Mouse (Mus musculus) limb, embryonic 14.5 days (tissue): ENCODE results near the gene Ift88. TPM values are rescaled to one million over a fixed set of nuclear protein-coding genes. Genes with fewer than 3 reads are reported as not detected.

ENCODE experiments used
- ATAC-seq: fragments of 200-750 bp; cut with Nextera tagmentation; 2 replicates; pipeline ENCODE4 v1.8.0; 2017; ENCODE audit warnings: low read depth, moderate number of reproducible peaks, moderate TSS enrichment; ENCODE audit not compliant: low FRiP score
- DNase-seq: peaks from one replicate; pipeline ENCODE4 v3.0.0-alpha.2; 2015; ENCODE audit warnings: low spot score
- H3K27ac ChIP-seq: fragments of 300-500 bp; sonication (generic); replicated peaks from 2 replicates; pipeline ENCODE4 v1.5.1; 2014; ENCODE audit warnings: low read depth, mild to moderate bottlenecking, low read length, moderate library complexity, mixed read lengths
- H3K27me3 ChIP-seq: fragments of 300-500 bp; sonication (generic); 2 replicates; pipeline ENCODE4 v1.6.1; 2014; ENCODE audit warnings: low read length, mixed read lengths; ENCODE audit not compliant: control insufficient read depth, insufficient read depth
- H3K36me3 ChIP-seq: fragments of 300-500 bp; sonication (generic); 2 replicates; pipeline ENCODE4 v1.6.1; 2014; ENCODE audit warnings: mild to moderate bottlenecking, low read length, moderate library complexity, mixed read lengths; ENCODE audit not compliant: control insufficient read depth, insufficient read depth
- H3K4me1 ChIP-seq: fragments of 300-500 bp; sonication (generic); 2 replicates; pipeline ENCODE4 v1.6.1; 2014; ENCODE audit warnings: antibody characterized with exemption, low read length, mixed read lengths; ENCODE audit not compliant: control insufficient read depth, insufficient read depth
- H3K4me2 ChIP-seq: fragments of 300-500 bp; sonication (generic); replicated peaks from 2 replicates; pipeline ENCODE4 v1.6.1; 2014; ENCODE audit warnings: low read depth, mild to moderate bottlenecking, low read length, moderate library complexity; ENCODE audit not compliant: severe bottlenecking
- H3K4me3 ChIP-seq: fragments of 300-500 bp; sonication (generic); replicated peaks from 2 replicates; pipeline ENCODE4 v1.5.1; 2014; ENCODE audit warnings: low read length
- H3K9ac ChIP-seq: fragments of 300-500 bp; sonication (generic); 2 replicates; pipeline ENCODE4 v1.6.1; 2014; ENCODE audit warnings: mild to moderate bottlenecking, low read depth, low read length, moderate library complexity; ENCODE audit not compliant: severe bottlenecking
- H3K9me3 ChIP-seq: fragments of 300-500 bp; sonication (generic); 2 replicates; pipeline ENCODE4 v1.6.1; 2016; ENCODE audit warnings: low read length; ENCODE audit not compliant: control insufficient read depth
- POLR2A ChIP-seq: fragments of 200-500 bp; IDR thresholded peaks from 2 replicates; pipeline ENCODE4 v1.8.0; 2012; ENCODE audit warnings: inconsistent platforms, mild to moderate bottlenecking, moderate library complexity, borderline replicate concordance; ENCODE audit not compliant: insufficient read depth, insufficient read length; ENCODE audit errors: extremely low read depth
- WGBS: fragments of 180-500 bp; shearing (Covaris S2); extraction: QIAGEN DNeasy Blood & Tissue Kit; methylation state at CpG from one replicate; pipeline ENCODE4 v1.1.7; 2014; 5-methylcytosine and 5-hydroxymethylcytosine counted together
- polyA plus RNA-seq, 2 experiments: library from polyadenylated mRNA; depleted of rRNA in 1 of 2; stranded (reverse) in 1 of 2; unstranded in 1 of 2; fragments of >200 nt; fragmentation: Nextera tagmentation in 1 of 2; extraction: Ambion mirVana in 1 of 2; gene quantifications; 2 replicates each; pipeline versions ENCODE4 v1.2.1 to v1.2.3; 2012 to 2014

Ift88 gene
- polyA plus RNA-seq, 2 experiments = 18.0 to 23.9 TPM

- DNase-seq (no peak), ATAC-seq (no peak)
- no peak for TF ChIP-seq POLR2A
- H3K27ac ChIP-seq = no peak overlapping the region
- H3K9me3 ChIP-seq = no peaks in the 10 kb centered on the region
- H3K4me1 ChIP-seq = no peaks in the 10 kb centered on the region
- H3K4me2 ChIP-seq = peak overlapping the region; percentile 82; the same call in 1 of the 2 replicates
- WGBS = 81% methylated on average over 5 of the region's 5 CpGs
- no peaks in the 10 kb centered on the region for H3K36me3 ChIP-seq
- H3K27me3 ChIP-seq = no peaks in the 10 kb centered on the region
- H3K9ac ChIP-seq = no peak overlapping the region
- H3K4me3 ChIP-seq = no peak overlapping the region
These were observed 26.6 kb upstream of the Ift88 start for GRCm38 (mm10) chr14:57397221-57397620.

- H3K27ac ChIP-seq = no peak within 1 kb of the TSS
- ATAC-seq = peak; percentile 100
- H3K4me2 ChIP-seq = peak within 1 kb of the TSS; percentile 82
- no peaks in the 10 kb centered on the region for H3K4me1 ChIP-seq
- peak; percentile 56; the same call in 1 of the 2 replicates for TF ChIP-seq POLR2A
- H3K36me3 ChIP-seq = no peaks in the 10 kb centered on the region
- H3K4me3 ChIP-seq = peak within 1 kb of the TSS; percentile 52
- 3% methylated on average over 43 of the region's 43 CpGs for WGBS
- H3K9me3 ChIP-seq = no peaks in the 10 kb centered on the region
- H3K27me3 ChIP-seq = no peaks in the 10 kb centered on the region
- peak; percentile 97 for DNase-seq
- peak within 1 kb of the TSS; percentile 68 for H3K9ac ChIP-seq
These were observed 25.7 kb upstream of the Ift88 start, which contains the start of gene Cryl1 for GRCm38 (mm10) chr14:57398065-57398757. Cryl1 (minus strand) TSS chr14:57398529.

DNA sequence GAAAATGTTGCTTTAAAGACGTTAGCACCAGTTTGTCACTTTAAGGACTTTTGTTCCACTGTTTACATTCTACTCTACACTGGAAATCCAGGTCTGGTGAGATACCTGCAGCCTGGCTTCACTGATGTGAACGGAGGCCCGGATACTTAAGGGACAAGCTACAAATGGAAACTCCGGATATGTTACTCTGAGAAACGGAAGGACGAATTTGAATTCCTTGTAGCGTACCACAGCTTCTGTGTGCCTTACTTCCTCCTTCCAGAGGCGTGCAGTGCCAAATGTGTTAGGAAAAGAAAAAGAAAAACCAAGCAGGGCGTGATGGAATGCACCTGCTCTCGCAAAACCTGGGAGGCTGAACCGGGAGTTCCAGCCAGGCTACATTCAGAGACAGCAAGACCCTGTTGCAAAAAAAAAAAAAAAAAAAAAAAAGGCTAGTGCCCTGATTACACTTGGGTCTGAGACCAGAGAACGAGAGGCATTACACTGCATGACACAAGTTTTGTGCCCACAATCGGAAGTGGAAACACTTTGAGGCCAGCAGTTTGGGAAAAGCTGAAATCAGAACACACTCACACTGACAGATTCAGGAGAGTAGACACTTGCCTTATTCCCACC is 24.9 kb upstream of the Ift88 start:
- DNase-seq (peak; percentile 42), ATAC-seq (peak; percentile 24; the same call in 1 of the 2 replicates)
- Histone ChIP-seq H3K27ac (no peak overlapping the region), H3K4me3 (peak overlapping the region; percentile 52), H3K9ac (peak overlapping the region; percentile 68), H3K4me1 (no peaks in the 10 kb centered on the region), H3K4me2 (peak overlapping the region; percentile 82), H3K9me3 (no peaks in the 10 kb centered on the region), H3K36me3 (no peaks in the 10 kb centered on the region), H3K27me3 (no peaks in the 10 kb centered on the region)
- WGBS = 15% methylated on average over 13 of the region's 13 CpGs
- no peak for TF ChIP-seq POLR2A

DNA sequence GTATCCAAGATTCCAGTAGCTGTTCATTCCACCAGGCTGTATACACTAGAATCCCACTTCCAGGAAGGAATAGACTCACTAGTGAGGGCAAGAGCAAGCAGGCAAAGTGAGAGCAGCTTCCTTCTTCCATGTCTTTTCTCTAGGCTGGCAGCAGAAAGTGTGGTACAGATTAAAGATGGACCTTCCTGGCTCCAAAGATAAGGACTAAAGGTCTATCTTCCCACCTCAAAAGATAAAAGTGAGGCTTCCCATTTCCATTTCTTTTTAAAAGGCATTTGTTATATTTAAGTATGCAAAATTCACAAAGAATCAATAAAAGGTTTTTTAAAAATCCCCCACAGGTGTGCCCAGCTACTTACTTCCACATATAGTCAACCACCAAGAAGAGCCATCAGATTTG is 21.0 kb upstream of the Ift88 start:
- Histone ChIP-seq H3K27ac (no peak overlapping the region), H3K27me3 (no peaks in the 10 kb centered on the region), H3K9ac (no peak overlapping the region), H3K36me3 (no peaks in the 10 kb centered on the region), H3K4me1 (no peaks in the 10 kb centered on the region), H3K9me3 (no peaks in the 10 kb centered on the region), H3K4me2 (no peak overlapping the region), H3K4me3 (no peak overlapping the region)
- DNase-seq (no peak), ATAC-seq (no peak)
- TF ChIP-seq POLR2A = no peak

- peak; percentile 28 for DNase-seq
- Histone ChIP-seq H3K9ac (no peak overlapping the region), H3K27me3 (no peaks in the 10 kb centered on the region), H3K4me2 (no peak overlapping the region), H3K4me1 (peaks cover 5% of the 10 kb centered on the region; the same call in 1 of the 2 replicates), H3K27ac (no peak overlapping the region), H3K36me3 (no peaks in the 10 kb centered on the region), H3K9me3 (no peaks in the 10 kb centered on the region), H3K4me3 (no peak overlapping the region)
- no peak for TF ChIP-seq POLR2A
- ATAC-seq = peak; percentile 68; the same call in 1 of the 2 replicates
- 8% methylated on average over 12 of the region's 12 CpGs for whole genome bisulfite sequencing
These were observed 16.5 kb upstream of the Ift88 start for GRCm38 (mm10) chr14:57407039-57407987.
